Mouse (Mus musculus) right cerebral cortex, postnatal 14 days (tissue): ENCODE results near the gene Ppp4r4.
A peak's percentile ranks its signal among the peaks of the same experiment; 100 is the strongest.
"Not testable (repeated sequence)": the region's sequence is repeated elsewhere in the genome, so short reads cannot be mapped to it uniquely, and the experiment has no call there.

Source experiments
- DNase-seq: peaks from one replicate; pipeline ENCODE4 v3.0.0; 2022

Gene Ppp4r4

GRCm38 (mm10) chr12:103540429-103540828, 8.3 kb downstream of the Ppp4r4 start:
- no peak for DNase-seq

DNA sequence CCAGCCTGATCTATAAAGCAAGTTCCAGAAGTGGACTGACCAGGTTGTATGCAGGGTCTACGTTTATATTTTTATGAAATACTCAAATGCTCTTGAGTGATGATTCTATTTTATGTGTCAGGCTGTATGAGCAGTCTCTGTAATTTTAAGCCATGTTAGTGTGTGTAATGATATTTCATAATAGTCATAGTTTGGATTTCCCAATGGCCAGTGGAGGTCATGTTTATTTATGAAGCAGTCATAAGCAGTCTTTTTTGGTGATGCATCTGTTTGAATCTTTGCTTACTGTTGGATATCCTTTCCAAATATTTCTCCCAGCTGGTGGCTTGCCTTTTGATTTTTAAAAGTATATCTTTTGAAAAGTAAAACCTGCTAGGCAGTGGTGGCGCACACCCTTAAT, 11.3 kb downstream of the Ppp4r4 start:
- DNase-seq, result no peak

DNA sequence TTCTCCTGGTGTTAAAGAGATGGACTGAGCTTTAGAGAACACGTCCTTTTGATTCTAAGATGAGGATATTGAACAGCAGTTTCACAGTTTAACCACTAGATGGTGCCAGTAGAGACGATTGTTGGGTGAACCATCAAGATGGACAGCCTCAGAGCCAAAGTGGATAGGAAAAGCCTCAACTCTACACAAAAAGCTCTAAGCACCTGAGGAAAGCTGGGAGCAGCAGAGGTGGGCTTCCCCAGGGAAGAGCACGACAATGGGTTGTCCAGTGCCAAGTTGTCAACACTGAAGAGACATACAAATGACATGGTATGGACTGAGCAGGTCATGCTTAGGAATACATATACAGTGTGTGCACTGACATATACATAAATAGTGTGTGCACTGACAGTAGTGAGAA, 12.1 kb downstream of the Ppp4r4 start:
- DNase-seq, result no peak

- no peak for DNase-seq
These were observed 15.4 kb downstream of the Ppp4r4 start for GRCm38 (mm10) chr12:103547438-103547837.

- no peak for DNase-seq
These were observed 16.4 kb downstream of the Ppp4r4 start for GRCm38 (mm10) chr12:103548526-103548925.

DNA sequence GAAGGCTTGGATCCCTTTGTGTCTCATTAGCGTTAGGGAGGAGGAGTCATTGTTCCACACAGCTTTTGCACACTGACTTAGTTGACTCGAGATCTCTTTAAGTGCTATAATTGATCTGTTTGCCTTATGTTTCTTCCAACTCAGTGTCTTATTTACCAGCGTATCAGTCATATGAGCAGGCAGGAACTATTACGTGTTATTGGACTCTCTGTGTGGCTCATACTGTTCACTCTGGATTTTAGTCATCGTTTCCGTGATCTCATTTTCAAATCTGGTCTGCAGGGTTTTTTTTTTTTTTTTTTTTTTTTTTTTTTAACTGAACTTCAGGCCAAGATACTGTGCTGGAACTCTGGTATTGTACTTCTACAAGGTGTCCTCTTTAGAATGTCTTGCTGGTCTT, 18.0 kb downstream of the Ppp4r4 start:
- no peak for DNase-seq

DNA sequence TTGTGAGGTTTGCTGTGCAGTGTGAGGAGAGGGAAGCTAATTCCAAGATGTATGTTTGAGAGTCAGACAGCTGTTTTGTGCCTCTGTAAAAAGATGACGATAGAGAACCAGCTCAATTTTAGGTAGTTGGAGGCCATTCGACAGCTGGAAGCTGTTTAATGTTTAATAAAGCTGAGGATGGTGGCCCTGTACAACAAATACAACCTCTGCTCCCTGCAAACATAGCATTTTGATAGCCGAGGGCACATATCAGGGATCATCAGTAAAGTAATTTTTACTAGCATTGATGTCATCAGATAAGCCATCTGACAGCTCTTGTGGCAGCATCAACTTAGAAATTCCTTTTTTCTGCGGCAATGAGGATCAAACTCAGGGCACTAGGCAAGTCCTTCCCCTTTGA, 19.3 kb downstream of the Ppp4r4 start:
- no peak for DNase-seq

DNA sequence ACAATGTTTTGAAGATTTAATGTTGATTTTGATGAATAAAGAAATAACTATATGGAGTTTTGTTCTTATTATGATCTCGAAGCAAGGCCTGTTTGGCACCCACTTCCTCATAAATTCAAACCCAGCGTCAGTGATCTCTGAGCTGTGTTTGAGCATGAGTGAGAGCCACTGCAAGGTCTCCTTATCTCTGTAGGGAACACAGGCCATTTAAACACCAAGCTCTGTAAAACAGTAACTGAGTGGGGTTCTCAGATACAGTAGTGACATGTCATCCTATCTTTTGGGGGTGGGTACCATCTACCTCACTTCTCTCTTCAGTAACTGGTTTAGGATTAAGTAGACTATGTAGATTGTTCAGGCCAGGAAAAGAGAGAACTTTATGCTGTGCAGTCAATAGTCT, 20.4 kb downstream of the Ppp4r4 start:
- no peak for DNase-seq

- DNase-seq, result no peak
These were observed 21.4 kb downstream of the Ppp4r4 start for GRCm38 (mm10) chr12:103553497-103553896.

DNA sequence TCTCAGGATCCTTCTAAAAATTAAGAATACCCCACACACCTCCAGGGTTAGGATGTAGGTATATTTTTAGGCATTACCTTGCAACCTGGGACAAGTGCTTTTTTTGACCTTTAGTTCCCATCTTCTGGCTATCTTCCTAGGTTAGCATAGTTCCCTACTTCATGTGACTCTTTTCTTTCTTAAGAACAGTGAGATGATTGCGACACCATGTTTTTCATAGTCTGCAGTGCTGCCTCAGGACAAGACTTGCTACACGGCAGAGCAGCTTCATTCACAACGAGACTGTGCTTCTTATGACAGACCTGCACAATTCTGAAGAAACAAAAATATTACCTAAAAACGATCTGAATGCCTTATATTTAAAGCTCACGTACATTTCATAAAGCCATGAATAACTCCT, 24.8 kb downstream of the Ppp4r4 start:
- no peak for DNase-seq

- no peak for DNase-seq
These were observed 32.6 kb downstream of the Ppp4r4 start for GRCm38 (mm10) chr12:103564726-103565125.

GRCm38 (mm10) chr12:103565151-103565550, 33.1 kb downstream of the Ppp4r4 start:
- no peak for DNase-seq

DNA sequence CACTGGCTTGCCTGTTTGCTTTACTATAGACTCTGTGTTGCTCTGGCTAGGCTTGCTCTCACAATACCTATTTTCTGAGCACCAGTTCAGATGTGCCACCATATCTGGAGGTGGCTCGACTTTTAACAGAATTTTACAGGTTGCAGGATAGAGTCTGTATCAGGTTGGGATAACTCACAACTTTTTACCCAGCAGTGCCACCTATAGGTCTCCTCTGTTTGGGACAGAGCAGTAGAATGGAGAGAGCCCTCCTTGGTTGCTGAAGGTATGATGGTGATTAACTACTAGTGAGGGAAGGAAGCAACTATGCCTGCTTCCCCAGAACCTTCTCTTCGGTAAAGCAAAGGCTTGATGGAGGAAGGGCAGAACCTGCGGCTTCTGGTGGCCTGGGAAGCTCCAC, 35.0 kb downstream of the Ppp4r4 start:
- no peak for DNase-seq

DNA sequence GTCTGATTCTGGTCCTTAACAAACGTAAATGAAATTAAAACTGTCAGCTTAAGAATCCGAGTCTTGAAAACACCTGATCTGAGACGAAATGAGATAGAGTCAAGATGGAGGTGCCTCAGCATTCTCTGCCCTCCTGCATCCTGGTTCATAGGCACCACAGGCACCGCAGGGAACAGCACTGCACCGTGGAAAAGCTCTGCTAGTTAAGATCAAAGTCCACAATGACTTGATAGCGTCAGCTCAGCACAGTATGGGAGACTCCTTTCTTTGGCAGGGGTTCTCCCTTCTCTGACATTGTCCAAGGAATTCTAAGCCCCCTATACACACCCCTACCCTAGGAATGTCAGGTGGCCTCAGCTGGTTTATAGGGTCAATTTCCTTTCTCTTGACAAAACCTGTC, 37.6 kb downstream of the Ppp4r4 start:
- no peak for DNase-seq

DNA sequence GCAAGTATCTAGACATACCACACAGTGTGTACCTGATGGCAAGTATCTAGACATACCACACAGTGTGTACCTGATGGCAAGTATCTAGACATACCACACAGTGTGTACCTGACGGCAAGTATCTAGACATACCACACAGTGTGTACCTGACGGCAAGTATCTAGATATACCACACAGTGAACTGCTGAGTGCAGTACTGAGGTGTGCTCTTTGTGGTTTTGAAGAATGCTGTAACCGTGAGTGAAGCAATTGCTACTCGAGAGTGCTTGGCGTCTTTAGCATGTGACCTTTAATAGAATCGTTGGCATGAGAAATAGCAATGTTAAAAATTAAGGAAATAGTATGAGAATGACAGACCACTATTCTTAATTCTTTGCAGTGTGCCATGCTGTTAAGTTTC, 46.1 kb downstream of the Ppp4r4 start:
- not testable (repeated sequence) for DNase-seq

DNA sequence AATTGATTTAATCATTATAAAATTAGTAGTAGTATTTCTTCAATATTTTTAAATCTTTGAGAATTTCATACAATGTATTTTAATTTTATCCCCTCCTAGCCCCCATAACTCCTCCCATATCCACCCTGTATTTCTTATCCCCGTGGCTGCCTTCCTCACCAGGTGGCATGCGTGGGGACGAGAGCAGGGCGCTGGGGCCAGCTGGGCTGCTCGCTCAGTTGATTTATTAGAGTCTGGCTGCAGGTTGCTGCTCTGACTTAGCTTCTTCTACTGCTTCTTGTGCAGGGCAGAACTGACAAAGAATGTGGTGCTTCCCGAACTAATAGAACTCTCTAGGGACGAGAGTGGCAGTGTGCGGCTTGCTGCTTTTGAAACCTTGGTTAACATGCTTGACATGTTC, 51.7 kb downstream of the Ppp4r4 start:
- DNase-seq, result no peak

DNA sequence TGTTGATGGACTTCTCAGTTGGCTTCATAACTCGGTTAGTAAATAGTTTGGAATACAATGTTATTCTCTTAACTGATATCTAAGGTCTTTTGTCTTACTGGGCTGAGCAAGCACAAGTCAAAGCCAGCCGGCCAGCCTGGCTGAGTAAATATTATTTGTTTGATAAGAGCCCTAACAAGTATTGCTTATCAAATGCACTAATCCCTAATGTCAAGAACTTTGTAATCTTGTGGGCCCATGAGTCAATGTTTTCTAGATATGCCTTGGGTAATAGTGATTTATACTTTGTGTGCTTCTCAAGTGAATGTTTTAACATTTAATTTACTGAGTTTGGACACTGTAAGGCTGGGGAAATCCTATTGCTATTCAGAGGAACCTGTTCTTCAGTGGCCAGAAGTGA, 66.3 kb downstream of the Ppp4r4 start:
- DNase-seq, result no peak

DNA sequence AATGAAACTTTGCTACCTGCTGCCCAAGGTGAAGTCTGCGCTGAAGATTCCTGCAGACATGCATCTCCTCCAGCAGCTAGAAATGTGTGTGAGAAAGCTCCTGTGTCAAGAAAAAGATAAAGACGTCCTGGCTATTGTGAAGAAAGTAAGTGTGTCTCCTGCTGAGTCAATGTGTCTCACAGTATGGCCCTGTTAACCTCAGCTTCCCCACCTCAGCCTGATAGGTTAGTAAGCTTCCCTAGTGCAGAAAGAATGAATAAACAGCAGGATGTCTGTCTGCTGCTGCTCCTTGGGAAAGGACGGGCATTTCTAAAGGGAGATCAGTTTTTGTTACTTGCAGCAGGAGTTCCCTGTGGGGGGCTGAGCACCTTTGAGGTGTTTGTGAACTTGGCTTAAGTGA, 68.3 kb downstream of the Ppp4r4 start:
- no peak for DNase-seq

DNA sequence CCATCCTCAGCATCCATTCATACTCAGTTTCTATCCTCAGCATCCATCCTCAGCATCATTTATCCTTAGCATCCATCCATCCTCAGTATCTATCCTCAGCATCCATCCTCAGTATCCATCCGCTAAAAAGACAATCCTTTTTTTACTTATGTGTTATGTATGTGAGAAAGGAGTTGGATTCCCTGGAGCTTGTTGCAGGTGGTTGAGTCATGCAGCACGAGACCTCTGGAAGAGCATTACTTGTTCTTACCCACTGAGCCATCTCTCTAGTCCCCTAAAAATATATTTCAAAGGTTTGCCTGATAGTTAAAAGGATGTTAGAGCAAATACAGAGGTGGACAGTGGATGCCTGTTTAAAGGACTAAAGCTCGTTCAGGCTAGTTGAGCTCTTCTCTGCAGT, 69.8 kb downstream of the Ppp4r4 start:
- no peak for DNase-seq

DNA sequence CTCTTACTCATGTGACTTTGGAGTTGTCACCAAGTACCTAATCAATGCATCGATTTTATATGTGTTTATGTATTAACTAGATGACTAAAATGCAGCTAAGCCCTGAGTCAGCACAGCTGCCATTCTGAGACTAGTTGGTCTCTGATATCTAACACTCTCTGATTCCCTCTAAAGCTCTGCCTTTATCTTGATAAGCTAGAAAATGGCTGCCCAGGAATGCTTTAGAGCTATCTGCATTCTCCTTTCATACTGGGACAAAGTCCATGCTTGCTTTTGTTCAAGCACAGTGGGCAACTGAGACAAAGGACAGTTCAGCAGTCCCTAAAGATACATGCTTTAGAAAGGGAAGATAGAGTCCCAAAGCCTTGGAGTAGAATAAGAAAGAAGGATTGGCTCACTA, 83.1 kb downstream of the Ppp4r4 start:
- no peak for DNase-seq

DNA sequence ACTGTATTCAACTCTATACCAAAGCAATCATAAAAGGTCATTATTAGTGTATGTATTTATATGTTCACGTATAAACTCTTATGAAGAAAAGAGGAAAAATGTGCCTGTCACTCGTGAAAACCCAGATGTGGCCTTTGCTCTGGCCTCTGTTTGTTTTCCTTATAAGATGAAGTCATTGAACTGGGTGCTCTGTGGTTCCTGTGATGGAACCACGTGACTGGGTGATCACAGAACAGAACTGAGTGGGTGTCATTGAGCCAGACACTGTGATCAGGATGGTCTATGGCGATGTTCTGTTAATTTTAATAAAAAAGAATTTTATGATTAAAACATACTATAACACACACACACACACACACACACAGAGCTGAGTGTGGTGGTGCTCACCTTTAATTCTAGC, 83.7 kb downstream of the Ppp4r4 start:
- no peak for DNase-seq

GRCm38 (mm10) chr12:103616860-103617261, 84.8 kb downstream of the Ppp4r4 start:
- DNase-seq, result no peak

- no peak for DNase-seq
These were observed 99.1 kb downstream of the Ppp4r4 start, which contains the start of gene Serpina10 for GRCm38 (mm10) chr12:103631203-103631612. Gene Serpina10 (minus strand): TSS chr12:103631444.

GRCm38 (mm10) chr12:103634430-103634829, 102.3 kb downstream of the Ppp4r4 start:
- DNase-seq, result no peak

DNA sequence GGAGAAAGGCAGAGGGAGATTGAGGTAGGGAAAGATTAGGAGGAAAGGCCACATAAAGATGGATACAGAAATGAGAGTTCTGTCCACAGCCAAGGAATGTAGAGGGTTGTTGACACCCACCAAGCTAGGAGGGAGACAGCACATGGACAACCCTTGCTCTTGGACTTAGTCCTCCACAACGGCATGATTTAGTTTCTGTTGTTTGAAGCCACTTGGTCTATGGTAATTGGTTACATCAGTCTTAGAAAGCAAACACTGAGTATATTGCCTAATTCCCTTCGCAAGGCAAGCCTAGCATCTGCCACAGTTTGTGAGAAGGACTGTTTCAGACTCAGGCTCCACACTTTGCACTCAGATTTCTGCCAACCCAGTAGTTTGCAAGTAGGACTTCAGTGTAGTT, 103.8 kb downstream of the Ppp4r4 start:
- DNase-seq, result no peak

DNA sequence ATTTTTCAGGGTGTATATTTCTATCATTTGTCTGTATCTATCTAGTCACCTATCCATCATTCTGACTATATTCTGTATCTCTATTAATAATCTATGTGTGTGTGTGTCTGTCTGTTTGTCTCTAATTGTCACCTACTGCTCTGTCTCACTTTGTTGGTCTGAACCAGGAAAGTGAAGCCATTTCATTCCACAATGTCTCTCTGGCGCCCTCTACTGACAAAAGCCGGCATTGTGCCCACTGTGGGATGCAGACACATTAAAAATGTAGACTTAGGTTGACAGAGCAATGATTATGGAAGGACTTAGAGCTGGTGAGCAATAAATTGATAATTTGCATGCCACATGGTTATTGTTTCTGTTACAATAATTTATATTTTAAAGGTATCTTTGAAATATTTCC, 111.3 kb downstream of the Ppp4r4 start:
- peak; percentile 89 for DNase-seq
